Mouse (Mus musculus) E14TG2a.4 (cell line): Measurements from ENCODE around the gene Adamtsl1.

Source experiments
- CTCF ChIP-seq: conservative IDR thresholded peaks from 2 replicates; pipeline ENCODE4 v1.5.1; 2014; ENCODE audit warnings: low read length
- POU5F1 ChIP-seq: IDR thresholded peaks from 2 replicates; pipeline ENCODE4 v1.6.1; 2014; ENCODE audit warnings: low read length, borderline replicate concordance

- TF ChIP-seq CTCF (no peak), POU5F1 (no peak)
Observed at GRCm38 (mm10) chr4:86289511-86290273, 775.7 kb downstream of the Adamtsl1 start.
